Mouse (Mus musculus) fibroblast of lung, adult 2 months (primary cell): ENCODE data around the gene Cnrip1.
A peak's percentile ranks its signal among the peaks of the same experiment; 100 is the strongest.
"Not testable (repeated sequence)": the region's sequence is repeated elsewhere in the genome, so short reads cannot be mapped to it uniquely, and the experiment has no call there.

Experiments
- DNase-seq: peaks from one replicate; pipeline ENCODE4 v3.0.0-alpha.2; 2011; ENCODE audit warnings: low read depth

Gene Cnrip1

DNA sequence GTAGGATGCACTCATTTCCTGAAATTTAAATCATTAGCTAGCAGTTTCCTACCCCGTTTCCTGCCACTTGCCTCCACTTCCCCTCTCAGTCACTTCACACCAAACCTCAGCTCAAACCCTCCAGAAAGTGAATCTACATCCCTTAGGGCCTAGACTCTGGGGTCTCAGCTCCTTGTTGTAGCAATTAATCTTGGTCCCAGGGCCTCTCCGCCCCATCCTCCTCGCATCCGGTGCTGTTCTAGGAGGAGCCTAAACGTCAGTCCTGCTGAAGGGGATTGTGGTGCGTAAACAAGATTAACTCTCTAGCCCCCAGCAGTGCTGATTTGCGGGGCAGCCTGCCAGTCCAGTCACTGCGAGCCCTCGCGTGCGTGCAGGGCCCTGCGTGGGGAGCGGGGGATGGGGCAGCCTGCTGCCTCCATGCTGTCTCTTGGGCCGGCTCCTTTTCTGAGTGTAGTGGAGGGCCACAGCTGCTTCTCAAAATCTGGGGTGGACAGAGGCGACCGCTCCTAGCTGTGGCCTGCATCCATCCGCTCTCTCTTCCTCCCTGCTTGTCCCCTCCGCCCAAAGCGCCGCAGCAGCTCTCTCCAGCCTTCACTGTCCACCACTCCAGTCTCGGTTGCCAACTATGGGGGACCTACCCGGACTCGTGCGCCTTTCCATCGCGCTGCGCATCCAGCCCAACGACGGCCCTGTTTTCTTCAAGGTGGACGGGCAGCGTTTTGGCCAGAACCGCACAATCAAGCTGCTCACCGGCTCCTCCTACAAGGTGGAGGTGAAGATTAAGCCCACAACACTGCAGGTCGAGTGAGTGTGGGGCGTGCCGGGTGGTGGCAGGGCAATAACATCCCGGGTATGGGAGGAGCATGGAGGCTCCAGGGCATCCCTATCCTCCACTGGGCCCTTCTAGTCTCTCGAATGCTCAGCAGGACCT lies at the start of gene Cnrip1, which contains the start of gene Plek:
TSS of gene Cnrip1 (plus strand) at position 42 of the 931 bp plus-strand sequence.
TSS of gene Plek (minus strand) at position 837 of the 931 bp plus-strand sequence.
- DNase-seq: no peak

DNA sequence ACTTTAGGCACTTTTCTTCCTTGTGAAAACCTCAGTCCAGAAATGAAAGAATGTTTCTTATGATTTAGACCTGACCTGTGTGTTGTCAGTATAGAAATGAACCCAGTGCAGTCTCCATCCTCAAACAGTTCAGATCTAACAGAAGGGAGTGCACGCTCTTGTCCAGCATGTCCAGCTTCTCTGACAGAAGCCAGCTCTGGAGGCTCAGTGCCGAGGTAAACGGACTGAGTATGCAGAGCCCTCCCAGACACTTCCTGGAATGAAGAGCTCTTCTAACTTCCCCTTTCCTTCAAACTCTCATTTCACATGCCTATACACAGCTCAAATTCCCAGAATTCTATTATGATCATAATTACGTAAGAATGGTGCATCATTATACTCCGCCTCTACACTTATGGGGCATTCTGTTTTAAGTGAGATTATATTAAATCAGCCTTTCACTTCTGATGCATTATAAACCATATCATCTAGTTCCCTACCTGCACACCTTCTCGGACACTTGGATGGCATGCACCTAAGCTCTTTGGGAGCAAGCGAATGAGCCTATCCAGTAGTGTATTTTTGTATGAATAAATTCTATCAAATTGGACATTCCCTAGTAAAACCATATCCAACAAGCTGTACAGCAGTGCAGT lies 48.5 kb upstream of the Cnrip1 start:
- DNase-seq: no peak

DNA sequence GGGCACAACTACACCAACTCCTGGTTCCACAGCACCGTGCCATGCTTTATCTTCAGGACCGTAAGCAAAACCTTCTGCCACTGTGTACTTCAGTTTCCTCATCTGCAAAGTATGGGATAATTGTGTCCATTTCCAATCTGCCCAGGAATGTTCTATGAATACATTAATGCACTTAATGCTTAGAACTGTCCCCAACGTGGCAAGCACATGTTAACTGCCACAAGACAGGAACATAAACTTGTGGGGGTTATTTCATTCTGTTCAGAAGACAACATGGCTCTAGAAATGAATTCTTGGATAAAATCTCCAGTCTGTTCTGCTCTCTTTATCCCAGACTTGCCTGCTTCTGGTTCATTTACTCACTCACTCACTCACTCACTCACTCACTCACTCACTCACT lies 47.6 kb upstream of the Cnrip1 start:
- no peak for DNase-seq

DNA sequence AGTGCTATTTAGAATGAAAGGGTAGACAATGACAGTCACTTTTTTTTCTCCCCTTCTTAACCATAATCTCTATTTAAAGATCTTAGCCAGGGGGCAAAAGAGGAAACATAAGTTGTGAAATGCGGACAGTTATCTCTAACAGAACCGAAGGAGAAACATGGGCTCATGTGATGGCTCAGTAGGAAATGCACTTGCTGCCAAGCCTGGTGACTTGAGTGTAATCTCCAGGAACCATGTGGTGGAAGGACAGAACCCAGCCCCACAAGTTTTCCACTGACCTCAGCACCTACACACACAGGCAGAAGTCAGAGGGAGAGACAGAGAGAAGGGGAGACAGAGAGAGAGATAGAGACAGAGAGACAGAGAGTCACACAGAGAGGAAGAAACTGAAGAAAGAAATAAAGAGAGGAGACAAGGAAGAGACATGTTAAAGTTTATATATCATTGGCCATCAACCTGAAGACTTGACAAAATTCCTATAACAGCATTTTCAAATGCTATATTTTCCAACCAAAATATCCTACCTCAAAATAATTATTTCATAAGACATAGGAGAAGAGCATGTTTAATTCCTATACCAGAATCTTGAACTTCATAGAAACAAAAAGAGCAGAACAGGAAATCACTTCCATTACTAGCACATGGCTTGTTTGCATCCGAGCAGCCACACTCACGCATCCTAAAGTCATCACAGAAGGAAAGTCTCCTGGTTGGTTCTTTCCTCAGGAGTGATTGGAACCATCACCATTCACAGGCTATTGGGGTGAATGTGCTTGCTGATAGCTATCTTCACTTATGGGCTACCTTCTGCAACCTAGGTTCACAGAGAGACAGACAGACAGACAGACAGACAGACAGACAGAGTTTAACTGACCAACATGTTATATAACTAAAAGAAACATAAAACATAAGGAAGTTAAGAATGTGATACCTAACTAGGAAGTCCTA lies 46.2 kb upstream of the Cnrip1 start:
- no peak for DNase-seq

DNA sequence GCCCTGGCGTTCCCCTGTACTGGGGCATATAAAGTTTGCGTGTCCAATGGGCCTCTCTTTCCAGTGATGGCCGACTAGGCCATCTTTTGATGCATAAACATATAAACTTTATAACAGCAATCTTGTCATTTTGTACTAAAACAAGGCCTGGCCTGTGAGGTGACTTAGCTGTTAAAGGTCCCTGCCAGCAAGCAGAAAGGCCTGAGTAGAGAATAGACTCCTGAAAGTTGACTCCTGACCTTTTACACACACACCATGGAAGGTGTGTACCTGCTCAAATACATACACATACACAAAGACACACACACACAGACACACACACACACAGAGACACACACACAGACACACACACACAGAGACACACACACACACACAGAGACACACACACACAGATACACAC lies 44.9 kb upstream of the Cnrip1 start:
- not testable (repeated sequence) for DNase-seq

DNA sequence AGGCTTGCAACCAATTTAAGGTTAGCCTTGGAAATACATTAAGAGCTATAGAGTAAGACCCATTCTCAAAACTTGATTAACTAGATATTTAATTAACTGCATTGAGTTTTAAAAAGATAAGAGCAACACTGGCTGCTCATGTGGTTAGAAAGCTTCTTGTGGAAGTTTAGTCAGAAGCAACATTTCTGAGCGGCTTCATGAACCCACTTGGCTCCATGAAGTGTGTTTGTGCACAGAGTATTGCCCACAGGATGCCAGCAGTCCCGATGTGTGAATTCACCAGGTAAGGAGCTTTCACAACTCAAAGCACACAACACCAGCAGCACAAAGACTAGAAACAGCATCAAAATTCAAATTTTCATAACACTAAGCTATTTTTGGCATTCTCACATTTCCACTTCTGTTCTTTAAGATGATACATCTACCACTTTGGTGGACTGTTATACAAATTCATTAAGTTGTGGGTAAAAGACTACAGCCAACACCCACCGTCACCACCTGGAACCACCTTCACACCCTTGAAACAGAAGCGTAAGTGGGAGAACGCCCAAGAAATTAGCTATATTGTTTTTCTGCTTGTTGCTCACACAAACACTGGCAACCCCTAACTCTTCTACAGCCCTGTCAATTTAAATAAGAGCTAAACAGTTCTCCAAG lies 43.7 kb upstream of the Cnrip1 start:
- DNase-seq: no peak

DNA sequence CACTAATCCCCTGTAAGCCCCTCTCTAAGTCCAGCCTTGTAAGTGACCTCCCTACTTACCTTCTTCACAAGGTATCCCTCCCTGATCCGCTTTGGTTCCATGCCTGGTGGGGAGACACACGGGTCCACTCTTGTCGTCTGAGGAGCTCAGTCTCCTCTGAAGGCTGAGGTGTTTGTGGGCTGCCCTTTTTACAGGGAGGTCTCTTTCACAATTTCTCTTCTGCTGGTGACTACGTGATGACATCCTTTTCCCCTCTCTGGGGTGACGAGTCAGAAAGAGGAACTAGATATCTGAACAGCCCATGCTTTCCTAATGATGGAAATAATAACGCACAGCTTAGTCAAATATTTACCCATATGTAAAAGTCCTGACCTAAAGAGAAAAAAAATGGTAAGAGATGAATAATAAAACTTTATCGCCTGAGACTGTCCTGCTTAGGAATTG lies 42.9 kb upstream of the Cnrip1 start:
- DNase-seq: no peak

DNA sequence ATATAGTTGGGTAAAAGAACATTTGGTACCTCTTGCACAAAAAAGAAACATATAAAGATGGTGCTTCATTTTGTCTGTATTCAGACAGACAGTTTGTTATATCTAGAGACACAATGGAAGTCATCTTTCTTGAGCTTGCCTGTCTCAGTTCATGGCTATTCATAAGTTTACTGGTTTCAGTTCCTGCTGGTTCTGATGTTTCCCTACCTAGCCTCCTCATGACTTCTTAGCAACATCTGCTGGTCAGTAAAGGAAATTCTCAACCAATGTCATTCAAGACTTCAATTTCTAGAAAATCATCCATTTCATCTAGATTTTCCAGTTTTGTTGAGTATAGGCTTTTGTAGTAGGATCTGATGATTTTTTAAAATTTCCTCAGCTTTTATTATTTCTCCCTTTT lies 38.4 kb upstream of the Cnrip1 start:
- no peak for DNase-seq

DNA sequence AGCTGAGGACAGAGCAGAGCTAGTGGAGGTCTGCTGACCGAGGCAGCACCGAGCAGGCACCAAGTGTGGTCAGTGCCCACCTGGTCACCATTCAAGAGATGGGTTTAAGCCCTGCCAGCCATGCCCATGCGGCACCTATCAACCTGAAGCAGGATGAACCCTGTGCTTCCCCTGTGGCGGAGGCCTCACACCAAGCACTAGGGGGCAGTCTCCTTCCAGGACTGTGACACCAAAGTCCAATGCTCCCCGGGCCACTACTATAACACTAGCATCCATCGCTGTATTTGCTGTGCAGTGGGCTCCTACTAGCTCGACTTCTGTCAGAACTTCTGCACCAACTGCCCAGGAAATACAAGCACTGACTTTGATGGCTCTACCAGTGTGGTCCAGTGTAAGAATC lies 32.1 kb upstream of the Cnrip1 start:
- no peak for DNase-seq

DNA sequence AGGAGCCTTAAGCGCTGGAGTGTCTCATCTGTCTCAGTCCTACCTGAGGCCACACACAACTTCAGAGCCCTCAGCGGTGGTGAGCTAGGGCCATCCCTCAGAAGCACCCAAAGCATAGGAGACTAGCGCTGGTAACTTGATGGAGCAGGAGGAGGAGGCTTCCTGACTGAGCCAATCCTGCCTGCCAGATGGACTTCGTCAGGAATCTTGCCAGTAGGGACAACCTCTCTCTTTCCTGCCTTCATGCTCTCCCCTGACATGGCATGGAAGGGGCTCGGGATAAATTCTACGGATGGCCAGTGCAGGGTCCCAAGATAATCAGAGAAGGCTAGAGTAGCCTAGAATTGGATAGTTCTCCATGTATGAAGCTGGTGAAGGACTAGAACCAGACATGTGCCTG lies 28.2 kb upstream of the Cnrip1 start:
- DNase-seq: no peak

DNA sequence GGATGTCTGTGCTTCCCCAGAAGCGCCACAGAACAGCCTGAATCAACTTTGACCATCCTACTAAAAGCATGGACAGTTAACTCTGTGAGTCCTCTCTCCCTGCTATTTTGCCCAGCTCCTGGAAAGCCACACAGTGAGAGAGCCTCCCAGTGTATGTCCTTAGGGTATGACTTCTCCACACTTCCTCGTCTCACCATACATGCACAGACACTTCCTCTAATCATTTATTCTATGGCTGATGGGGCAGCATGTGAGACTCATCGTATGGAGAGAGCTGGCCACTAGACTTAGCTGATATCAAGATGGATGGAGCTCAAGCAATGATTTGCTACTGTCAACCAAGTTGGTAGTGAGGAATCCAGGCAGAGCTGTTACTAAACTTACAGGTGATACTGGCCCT lies 27.4 kb upstream of the Cnrip1 start:
- DNase-seq: no peak

DNA sequence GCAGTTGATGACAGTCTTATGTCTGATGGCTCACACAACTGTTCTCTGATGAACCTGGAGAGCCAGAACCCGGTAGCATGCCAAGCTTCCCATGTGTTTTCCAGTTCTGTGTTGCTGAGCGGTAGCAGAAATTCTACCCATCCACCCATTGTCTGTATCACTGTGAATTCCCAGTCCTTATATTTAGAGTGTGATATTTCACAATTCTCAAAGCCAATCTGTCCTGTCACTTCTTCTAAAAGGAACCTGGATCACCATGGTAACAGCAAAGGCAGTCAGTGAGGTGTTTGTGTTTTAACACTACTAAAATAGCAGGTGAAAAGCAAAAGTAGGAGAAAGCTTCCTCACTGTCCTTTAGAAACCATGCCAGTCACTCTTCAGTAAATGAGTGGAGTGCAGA lies 5.6 kb upstream of the Cnrip1 start:
- no peak for DNase-seq

DNA sequence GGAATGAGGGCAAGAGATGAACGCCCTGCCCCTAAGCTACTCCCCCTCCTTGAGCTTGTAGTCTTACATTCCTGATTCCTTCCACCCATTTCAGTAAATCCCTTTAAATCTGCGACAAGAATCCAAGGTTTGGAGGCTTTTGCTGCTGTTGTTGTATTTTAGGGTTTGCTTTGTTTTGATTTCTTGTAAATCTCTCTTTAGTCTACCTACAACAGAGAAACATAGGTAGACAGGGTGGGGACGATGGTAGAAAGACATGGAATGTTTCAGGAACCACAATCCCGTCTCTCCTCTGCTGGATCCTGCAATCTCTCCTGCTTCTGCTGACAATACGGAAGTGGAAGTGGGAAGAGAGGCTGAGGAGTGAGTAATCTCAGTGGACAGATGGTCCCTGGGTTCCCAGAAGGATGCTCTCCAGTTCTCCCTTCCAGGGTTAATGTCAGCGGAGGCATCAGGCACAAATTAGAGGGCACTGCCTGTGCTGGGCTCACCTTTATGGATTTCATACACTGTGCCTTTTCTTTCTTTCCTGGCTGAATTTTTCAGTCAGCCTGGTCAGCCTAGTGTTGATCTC lies 1.2 kb downstream of the Cnrip1 start:
- DNase-seq: no peak

DNA sequence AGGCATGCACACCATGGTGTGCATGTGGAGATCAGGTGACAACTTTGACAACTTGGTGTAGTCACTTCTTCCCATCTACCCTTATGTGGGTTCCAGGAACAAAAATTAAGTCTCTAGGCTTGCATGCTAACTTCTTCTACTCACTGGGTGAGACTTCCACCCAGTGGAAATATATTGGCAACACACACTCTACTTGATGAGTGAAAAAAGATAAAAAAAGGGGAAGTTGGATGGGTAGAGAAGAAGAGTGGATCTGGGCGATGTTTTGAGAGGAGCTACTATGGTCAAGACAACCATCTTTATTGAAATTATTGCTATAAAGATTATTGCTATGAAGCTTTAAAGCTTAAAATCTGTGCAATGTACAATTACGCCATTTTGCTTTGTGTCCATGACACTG lies 18.0 kb downstream of the Cnrip1 start:
- not testable (repeated sequence) for DNase-seq

DNA sequence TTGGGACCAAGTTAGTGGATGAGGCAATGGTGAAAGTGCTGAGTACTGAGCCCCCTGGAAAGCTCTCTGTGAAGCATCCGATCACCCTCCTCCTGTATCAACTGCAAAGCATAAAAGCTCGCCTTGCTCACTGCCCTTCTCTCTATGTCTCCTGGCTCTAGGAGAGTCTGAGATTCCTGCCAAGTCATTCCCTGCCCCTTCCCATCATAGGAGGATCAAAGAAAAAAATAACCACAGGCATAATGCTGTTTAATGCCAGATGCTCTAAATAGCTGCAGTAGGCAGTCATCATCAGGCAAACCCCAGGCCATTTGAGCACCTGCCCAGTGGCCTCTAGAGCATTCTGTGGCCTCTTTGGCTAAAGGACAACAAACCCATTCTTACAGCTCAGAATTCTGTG lies 24.3 kb downstream of the Cnrip1 start:
- DNase-seq: peak; percentile 61

DNA sequence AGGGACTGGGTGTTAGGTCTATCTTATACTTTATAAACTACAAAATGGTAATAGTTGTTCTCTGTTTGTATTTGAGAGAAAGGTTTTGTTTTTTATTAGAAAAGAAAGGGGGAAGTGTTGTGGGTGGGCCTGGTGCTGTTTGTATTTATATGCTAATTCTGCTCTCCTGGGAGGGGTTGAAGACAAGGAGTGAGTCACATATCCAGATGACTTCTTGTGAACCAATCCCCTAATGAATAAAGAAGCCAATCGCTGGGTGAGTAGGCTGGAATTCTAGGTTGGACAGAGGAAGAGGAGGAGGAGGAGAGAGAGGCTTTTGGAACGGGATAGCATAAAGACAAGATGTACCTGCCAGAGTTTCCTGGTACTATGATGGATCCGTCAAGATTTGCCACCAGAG lies 30.7 kb downstream of the Cnrip1 start:
- no peak for DNase-seq

DNA sequence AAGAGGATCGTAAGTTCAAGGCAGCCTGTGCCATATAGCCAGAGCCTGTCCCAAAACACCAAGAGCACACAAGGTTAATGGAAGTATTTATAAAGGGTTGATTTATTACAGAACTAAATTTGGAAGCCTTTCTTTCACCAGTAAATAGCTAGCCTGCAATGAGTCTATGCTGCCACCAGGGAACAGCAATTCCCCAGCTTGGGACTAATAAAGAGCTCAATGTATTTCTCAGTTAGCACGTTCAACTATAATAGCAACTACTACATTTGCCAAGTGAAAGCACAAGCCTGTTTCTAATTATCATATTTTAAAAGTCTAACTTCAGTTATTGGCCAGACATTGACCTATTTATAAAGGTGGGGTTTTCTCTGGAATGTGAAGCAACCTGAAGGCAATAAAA lies 31.6 kb downstream of the Cnrip1 start:
- DNase-seq: peak; percentile 51

DNA sequence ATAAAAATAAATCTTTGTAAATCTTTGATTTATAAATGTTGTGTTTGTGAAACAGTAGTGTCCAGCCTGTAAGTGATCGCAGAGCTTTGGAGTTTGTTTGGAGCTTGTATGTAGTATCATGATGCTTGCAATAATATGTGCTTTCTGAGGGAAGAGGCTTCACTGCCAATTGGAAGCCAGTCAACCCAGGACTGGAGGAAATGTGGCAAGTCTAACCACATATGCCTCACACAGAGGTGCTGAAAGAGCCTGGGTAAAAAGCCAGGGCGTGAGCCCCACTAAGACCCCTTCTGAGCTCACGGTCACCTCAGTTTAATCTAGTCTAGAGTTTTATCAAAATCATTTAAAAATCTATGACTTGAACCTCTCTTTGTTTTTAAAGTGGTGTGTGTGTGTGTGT lies 32.1 kb downstream of the Cnrip1 start:
- DNase-seq: peak; percentile 77

DNA sequence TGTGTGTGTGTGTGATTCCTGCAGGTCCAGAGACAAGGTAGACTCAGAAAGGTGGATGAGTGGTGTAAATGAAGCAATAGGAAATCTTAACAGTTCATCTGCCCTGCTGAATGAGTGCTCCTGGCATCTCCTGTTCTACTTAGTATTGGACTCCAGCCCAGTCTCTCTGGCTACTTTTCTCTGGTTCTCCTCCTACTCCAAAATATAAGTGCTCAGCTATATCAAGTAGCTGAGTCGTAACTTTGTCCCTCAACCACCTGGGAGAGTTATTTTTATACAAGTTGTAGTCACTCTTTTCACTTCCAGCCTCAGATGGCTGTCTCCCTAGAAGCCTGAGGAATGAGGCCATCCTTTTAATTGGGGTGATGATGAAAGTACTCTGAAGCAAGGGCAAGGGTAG lies 32.5 kb downstream of the Cnrip1 start:
- DNase-seq: peak; percentile 57

DNA sequence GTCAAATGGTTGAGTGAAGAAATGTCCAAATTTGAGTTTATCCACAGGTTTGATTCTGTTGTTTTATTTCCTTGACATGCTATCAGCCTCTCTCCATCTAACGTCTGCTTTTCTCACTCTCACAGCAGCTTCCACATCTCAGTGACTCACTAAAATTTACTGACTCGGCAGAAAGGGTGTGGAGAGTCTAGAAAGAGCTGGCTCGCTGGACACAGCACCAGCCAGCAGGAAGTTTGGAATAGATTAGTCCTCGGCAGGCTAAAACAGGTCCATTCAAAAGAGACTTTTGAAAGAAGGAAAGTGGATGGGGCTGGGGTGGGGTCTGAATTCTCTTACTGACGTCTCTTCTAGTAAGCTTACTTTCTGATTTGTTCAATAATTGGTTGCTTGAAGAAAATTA lies 34.7 kb downstream of the Cnrip1 start:
- DNase-seq: peak; percentile 69

DNA sequence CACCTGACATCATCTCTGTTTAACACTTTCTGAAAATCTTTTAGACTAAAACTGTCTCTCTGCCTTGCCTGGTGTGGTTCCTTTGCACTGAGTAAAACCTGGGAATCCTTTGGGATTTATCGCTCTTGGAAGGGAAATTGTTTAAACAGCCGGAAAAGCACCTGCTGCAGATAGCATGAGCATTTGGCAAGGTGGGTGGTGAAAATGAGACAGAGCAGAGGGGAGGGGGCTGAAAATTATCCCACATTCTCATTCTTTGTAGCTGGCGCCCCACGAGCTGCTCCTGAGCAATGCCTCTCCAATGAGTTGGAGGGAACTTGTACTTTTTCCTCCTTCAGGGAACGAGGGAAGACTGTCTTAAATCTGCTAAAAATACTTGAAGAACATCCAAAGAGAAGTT lies 55.5 kb downstream of the Cnrip1 start:
- DNase-seq: no peak
